Comparison of ENCODE assay signal across 21 mouse cellular contexts in the genomic region with DNA sequence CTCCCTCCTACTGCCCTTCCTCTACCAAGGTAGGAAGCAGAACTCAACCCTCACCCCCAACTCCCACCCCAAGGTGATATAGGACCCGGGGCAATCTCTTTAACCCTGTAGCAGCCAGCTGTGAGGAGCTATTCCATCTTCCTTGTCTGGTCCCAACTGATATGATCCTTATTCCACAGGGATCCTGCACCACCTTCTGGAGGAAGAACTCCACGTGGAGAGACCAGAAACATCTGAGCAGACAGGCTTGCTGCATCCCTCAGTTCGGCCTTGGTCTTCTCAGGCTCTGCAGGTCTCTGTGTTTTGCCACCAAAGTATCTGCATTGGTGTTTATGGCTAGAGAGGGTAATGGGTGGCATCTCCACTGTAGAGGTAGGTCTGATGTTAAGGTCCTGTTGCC. TPM values are rescaled to one million over a fixed set of nuclear protein-coding genes. Genes with fewer than 3 reads are reported as not detected.
DNase-seq lines count a peak whose midpoint lies in the region; ATAC-seq and TF ChIP-seq lines count a peak whose summit lies in the region.
"Had no signal": no experiment of that assay in that cellular context is flagged by ENCODE, and none has a peak within 500 bp of the region (broad histone marks: within the 10 kb centered on the region; RNA-seq: fewer than 3 reads in every experiment).

No protein-coding gene starts in this region.

- DNase-seq in hindbrain, postnatal 0 days (ENCODE audit: low spot score), result no peak
- no peak for DNase-seq in hindbrain, embryonic 11.5 days (ENCODE audit: low spot score)
- no peak for DNase-seq in liver, adult 2 months (ENCODE audit: extremely low read depth, low read depth, low spot score)
- DNase-seq in liver, embryonic 11.5 days (ENCODE audit: low spot score), result no peak
- DNase-seq in adrenal gland, postnatal 36 days, result no peak
- DNase-seq: adrenal gland, postnatal 10 days; B cell, adult 2 months; cerebellum, adult 2 months; cerebellum, postnatal 25 days; gastrocnemius, postnatal 10 days; heart, adult 11 months; heart, postnatal 36 days; liver, embryonic 13.5 days; right cerebral cortex, adult 18-20 months; thymus, adult 2 months had no signal

- no peak overlapping the region for H3K4me2 ChIP-seq in hindbrain, postnatal 0 days (ENCODE audit: low read depth, low read length)
- no peak overlapping the region for H3K4me2 ChIP-seq in hindbrain, embryonic 11.5 days (replicated peaks; ENCODE audit: low read depth, low read length)
- H3K4me2 ChIP-seq in liver, embryonic 11.5 days, result no peak overlapping the region
- H3K4me2 ChIP-seq: hindbrain, embryonic 14.5 days; liver, embryonic 13.5 days; neural tube, embryonic 15.5 days had no signal

- H3K79me2 ChIP-seq in liver, adult 2 months (ENCODE audit: control insufficient read depth, insufficient read depth, low read length), result no peaks in the 10 kb centered on the region

- no peaks in the 10 kb centered on the region for H3K4me1 ChIP-seq in hindbrain, postnatal 0 days (ENCODE audit: insufficient read depth, low read length)
- no peaks in the 10 kb centered on the region for H3K4me1 ChIP-seq in hindbrain, embryonic 11.5 days (replicated peaks; ENCODE audit: control insufficient read depth, insufficient read depth, low read length)
- no peaks in the 10 kb centered on the region for H3K4me1 ChIP-seq in liver, adult 2 months (ENCODE audit: control insufficient read depth, insufficient read depth, low read length)
- no peaks in the 10 kb centered on the region for H3K4me1 ChIP-seq in liver, embryonic 11.5 days (replicated peaks; ENCODE audit: control insufficient read depth, insufficient read depth, low read length)
- no peaks in the 10 kb centered on the region for H3K4me1 ChIP-seq in ES-Bruce4 (ENCODE audit: control insufficient read depth, insufficient read depth, low read length)
- H3K4me1 ChIP-seq in small intestine, adult 2 months (ENCODE audit: control insufficient read depth, insufficient read depth, insufficient read length, low read length), result no peaks in the 10 kb centered on the region
- H3K4me1 ChIP-seq: liver, embryonic 13.5 days had no signal

- no peak overlapping the region for H3K27ac ChIP-seq in hindbrain, postnatal 0 days
- H3K27ac ChIP-seq in hindbrain, embryonic 11.5 days (ENCODE audit: low read depth, low read length), result no peak overlapping the region
- no peak overlapping the region for H3K27ac ChIP-seq in liver, adult 2 months (replicated peaks; ENCODE audit: insufficient read depth, low read depth, low read length)
- H3K27ac ChIP-seq in liver, embryonic 11.5 days (ENCODE audit: low read depth, low read length), result no peak overlapping the region
- H3K27ac ChIP-seq in ES-Bruce4 (ENCODE audit: insufficient read depth, low read length), result no peak overlapping the region
- no peak overlapping the region for H3K27ac ChIP-seq in small intestine, adult 2 months (ENCODE audit: insufficient read depth, low read depth, low read length)
- H3K27ac ChIP-seq: hindbrain, embryonic 14.5 days; liver, embryonic 13.5 days; midbrain, embryonic 10.5 days; neural tube, embryonic 15.5 days had no signal

- TF ChIP-seq POLR2A in liver, adult 2 months (IDR thresholded peaks at IDR 0.05; ENCODE audit: extremely low read depth, insufficient read depth, low read length), result no peak
- TF ChIP-seq POLR2A in ES-Bruce4 (IDR thresholded peaks at IDR 0.05; ENCODE audit: insufficient read depth, low read length), result no peak
- TF ChIP-seq POLR2A in small intestine, adult 2 months (IDR thresholded peaks at IDR 0.05; ENCODE audit: low read depth, low read length), result no peak

- ATAC-seq in hindbrain, postnatal 0 days, result no peak
- ATAC-seq in hindbrain, embryonic 11.5 days (ENCODE audit: low FRiP score), result no peak
- ATAC-seq in liver, embryonic 11.5 days (replicated peaks; ENCODE audit: low FRiP score), result no peak
- ATAC-seq: forebrain, embryonic 14.5 days had no signal

- no peaks in the 10 kb centered on the region for H3K27me3 ChIP-seq in hindbrain, postnatal 0 days (ENCODE audit: insufficient read depth, low read length)
- H3K27me3 ChIP-seq in hindbrain, embryonic 11.5 days (ENCODE audit: control insufficient read depth, insufficient read depth, low read length), result no peaks in the 10 kb centered on the region
- H3K27me3 ChIP-seq in liver, adult 2 months (ENCODE audit: control insufficient read depth, insufficient read depth, low read length), result no peaks in the 10 kb centered on the region
- H3K27me3 ChIP-seq in liver, embryonic 11.5 days (replicated peaks; ENCODE audit: control insufficient read depth, insufficient read depth, low read length), result no peaks in the 10 kb centered on the region
- H3K27me3 ChIP-seq in ES-Bruce4 (ENCODE audit: control insufficient read depth, insufficient read depth, low read length, poor library complexity, severe bottlenecking), result no peaks in the 10 kb centered on the region
- H3K27me3 ChIP-seq in small intestine, adult 2 months (ENCODE audit: control insufficient read depth, insufficient read depth, low read length), result no peaks in the 10 kb centered on the region
- H3K27me3 ChIP-seq: liver, embryonic 13.5 days; neural tube, embryonic 15.5 days had no signal

- H3K9ac ChIP-seq in hindbrain, postnatal 0 days (replicated peaks; ENCODE audit: low read length), result no peak overlapping the region
- H3K9ac ChIP-seq in hindbrain, embryonic 11.5 days (ENCODE audit: low read depth, low read length), result no peak overlapping the region
- H3K9ac ChIP-seq in liver, adult 2 months (ENCODE audit: low read depth, low read length), result no peak overlapping the region
- no peak overlapping the region for H3K9ac ChIP-seq in liver, embryonic 11.5 days (ENCODE audit: low read depth, low read length)
- no peak overlapping the region for H3K9ac ChIP-seq in ES-Bruce4 (ENCODE audit: low read depth, poor library complexity, severe bottlenecking)
- H3K9ac ChIP-seq: hindbrain, embryonic 14.5 days; liver, embryonic 13.5 days; neural tube, embryonic 15.5 days had no signal

- H3K9me3 ChIP-seq in hindbrain, postnatal 0 days (ENCODE audit: low read length), result no peaks in the 10 kb centered on the region
- H3K9me3 ChIP-seq in hindbrain, embryonic 11.5 days (ENCODE audit: control insufficient read depth, low read length), result no peaks in the 10 kb centered on the region
- no peaks in the 10 kb centered on the region for H3K9me3 ChIP-seq in liver, embryonic 11.5 days (ENCODE audit: control insufficient read depth, low read length)
- no peaks in the 10 kb centered on the region for H3K9me3 ChIP-seq in ES-Bruce4 (replicated peaks; ENCODE audit: control insufficient read depth, insufficient read depth, low read length, poor library complexity, severe bottlenecking)
- H3K9me3 ChIP-seq: liver, embryonic 13.5 days; midbrain, embryonic 10.5 days; neural tube, embryonic 15.5 days had no signal

- peak; percentile 27; the same call in 1 of the 2 replicates for TF ChIP-seq CTCF in hindbrain, postnatal 0 days (IDR thresholded peaks at IDR 0.05; ENCODE audit: low read depth)
- peak; percentile 44; the same call in 1 of the 2 replicates for TF ChIP-seq CTCF in liver, adult 2 months (IDR thresholded peaks at IDR 0.05; ENCODE audit: low read depth, low read length)
- TF ChIP-seq CTCF in ES-Bruce4 (IDR thresholded peaks at IDR 0.05; ENCODE audit: low read depth, low read length), result peak; percentile 22
- peak; percentile 19; the same call in 1 of the 2 replicates for TF ChIP-seq CTCF in small intestine, adult 2 months (IDR thresholded peaks at IDR 0.05; ENCODE audit: extremely low read depth, insufficient read length, insufficient replicate concordance, low read depth, low read length)

- TF ChIP-seq EP300 in ES-Bruce4 (IDR thresholded peaks at IDR 0.05; ENCODE audit: insufficient read depth, low read depth, low read length), result no peak

- H3K4me3 ChIP-seq in hindbrain, postnatal 0 days (ENCODE audit: low read length), result no peak overlapping the region
- H3K4me3 ChIP-seq in hindbrain, embryonic 11.5 days (ENCODE audit: low read depth, low read length), result no peak overlapping the region
- H3K4me3 ChIP-seq in liver, adult 2 months (ENCODE audit: insufficient read depth, low read depth, low read length), result no peak overlapping the region
- no peak overlapping the region for H3K4me3 ChIP-seq in liver, embryonic 11.5 days (ENCODE audit: low read depth, low read length)
- no peak overlapping the region for H3K4me3 ChIP-seq in ES-Bruce4 (ENCODE audit: low read depth, low read length)
- H3K4me3 ChIP-seq in small intestine, adult 2 months (ENCODE audit: low read depth, low read length), result no peak overlapping the region
- H3K4me3 ChIP-seq: liver, embryonic 13.5 days; midbrain, embryonic 10.5 days; neural tube, embryonic 15.5 days had no signal

- 67% methylated on average over 3 of the region's 3 CpGs for WGBS in hindbrain, postnatal 0 days
- 60% methylated on average over 3 of the region's 3 CpGs for WGBS in hindbrain, embryonic 11.5 days
- 48% methylated on average over 3 of the region's 3 CpGs for WGBS in liver, adult 2 months
- WGBS in liver, embryonic 11.5 days, result 49% methylated on average over 3 of the region's 3 CpGs
- 42% methylated on average over 3 of the region's 3 CpGs for WGBS in small intestine, adult 2 months

- H3K36me3 ChIP-seq in hindbrain, postnatal 0 days (ENCODE audit: insufficient read depth, low read length), result no peaks in the 10 kb centered on the region
- H3K36me3 ChIP-seq in hindbrain, embryonic 11.5 days (ENCODE audit: control insufficient read depth, insufficient read depth, low read length), result no peaks in the 10 kb centered on the region
- no peaks in the 10 kb centered on the region for H3K36me3 ChIP-seq in liver, adult 2 months (ENCODE audit: control insufficient read depth, insufficient read depth, low read length)
- no peaks in the 10 kb centered on the region for H3K36me3 ChIP-seq in liver, embryonic 11.5 days (ENCODE audit: control insufficient read depth, insufficient read depth, low read length)
- no peaks in the 10 kb centered on the region for H3K36me3 ChIP-seq in ES-Bruce4 (ENCODE audit: control insufficient read depth, insufficient read depth, low read length, poor library complexity, severe bottlenecking)
- H3K36me3 ChIP-seq in small intestine, adult 2 months (ENCODE audit: control insufficient read depth, insufficient read depth, low read length), result no peaks in the 10 kb centered on the region
- H3K36me3 ChIP-seq: liver, embryonic 13.5 days; midbrain, embryonic 10.5 days; neural tube, embryonic 15.5 days had no signal

RNA-seq across cellular contexts. Expression of a gene that starts 29.4 kb away (rescaled TPM):
- 241 and 273 TPM in 2 replicates for total RNA-seq in hindbrain, postnatal 0 days (2014; rRNA removed)
- polyA plus RNA-seq in hindbrain, postnatal 0 days (2015; fragmentation: Nextera tagmentation; extraction: Ambion mirVana), result 116 and 123 TPM in 2 replicates
- polyA plus RNA-seq in hindbrain, embryonic 11.5 days (2014; fragmentation: Nextera tagmentation; extraction: Ambion mirVana), result 96.5 and 113 TPM in 2 replicates
- total RNA-seq in liver, adult 2 months (2014; rRNA removed), result 1.0 and 1.9 TPM in 2 replicates
- 1.2 and 2.5 TPM in 2 replicates for polyA plus RNA-seq in liver, adult 2 months (2012; rRNA removed)
- polyA plus RNA-seq in liver, embryonic 11.5 days (2014; fragmentation: Nextera tagmentation; extraction: Ambion mirVana), result 17.0 and 18.0 TPM in 2 replicates
- polyA plus RNA-seq in ES-Bruce4 (2011; ENCODE audit: insufficient read depth, insufficient read length, low read depth, missing spikeins), result 16.1 and 17.7 TPM in 2 replicates
- 3.4 and 4.3 TPM in 2 replicates for polyA plus RNA-seq in small intestine, adult 2 months (2012; rRNA removed)
- total RNA-seq in adrenal gland, postnatal 36 days (2021), result 10 to 100 TPM; 13.8 to 14.4 TPM

RNA-seq across cellular contexts. Expression of a gene that starts 34.6 kb away (rescaled TPM):
- 23.9 and 31.6 TPM in 2 replicates for total RNA-seq in hindbrain, postnatal 0 days (2014; rRNA removed)
- 28.2 and 31.1 TPM in 2 replicates for polyA plus RNA-seq in hindbrain, postnatal 0 days (2015; fragmentation: Nextera tagmentation; extraction: Ambion mirVana)
- polyA plus RNA-seq in hindbrain, embryonic 11.5 days (2014; fragmentation: Nextera tagmentation; extraction: Ambion mirVana), result 71.4 and 71.6 TPM in 2 replicates
- total RNA-seq in liver, adult 2 months (2014; rRNA removed), result 27.4 and 44.2 TPM in 2 replicates
- polyA plus RNA-seq in liver, adult 2 months (2012; rRNA removed), result 161 and 185 TPM in 2 replicates
- 53.6 and 56.0 TPM in 2 replicates for polyA plus RNA-seq in liver, embryonic 11.5 days (2014; fragmentation: Nextera tagmentation; extraction: Ambion mirVana)
- polyA plus RNA-seq in ES-Bruce4 (2011; ENCODE audit: insufficient read depth, insufficient read length, low read depth, missing spikeins), result 102 and 112 TPM in 2 replicates
- polyA plus RNA-seq in small intestine, adult 2 months (2012; rRNA removed), result 245 and 497 TPM in 2 replicates
- 10 to 100 TPM; 47.4 to 51.1 TPM for total RNA-seq in adrenal gland, postnatal 36 days (2021)
